Mouse (Mus musculus) left cerebral cortex, adult 18-20 months (tissue): ENCODE data around the gene Xiap. TPM values are rescaled to one million over a fixed set of nuclear protein-coding genes. Genes with fewer than 3 reads are reported as not detected.

Source experiments
- DNase-seq, 2 experiments: peaks; one replicate each; pipeline ENCODE4 v3.0.0; 2021 to 2022; ENCODE audit warnings: low spot score in 2 of 2, mixed read lengths in 1 of 2
- total RNA-seq, 2 experiments: library from RNA; stranded (reverse); gene quantifications; 2 replicates each; pipeline ENCODE4 v1.2.3; 2021

Xiap gene
- total RNA-seq, 2 experiments from 2014 or later, result 52.8 to 69.0 TPM

DNA sequence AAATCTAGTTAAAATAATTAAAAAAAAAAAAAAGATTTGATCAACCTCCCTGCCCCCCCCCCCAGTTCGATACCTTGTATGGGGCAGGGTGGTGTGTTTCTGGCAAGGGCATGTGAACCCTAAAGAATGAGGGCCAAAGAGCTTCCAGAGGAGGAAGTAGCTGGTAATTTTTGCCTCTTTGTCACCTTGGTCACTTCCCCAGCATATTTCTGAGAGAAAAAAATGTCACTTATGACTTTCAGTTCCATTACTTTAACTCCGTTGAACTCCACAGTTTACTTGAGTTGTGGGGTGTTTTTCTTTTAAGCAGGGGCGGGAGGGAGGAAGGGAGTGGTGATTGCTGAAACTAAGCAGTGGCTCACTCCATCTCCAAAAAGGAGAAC lies 9.4 kb downstream of the Xiap start:
- no peak for DNase-seq

DNA sequence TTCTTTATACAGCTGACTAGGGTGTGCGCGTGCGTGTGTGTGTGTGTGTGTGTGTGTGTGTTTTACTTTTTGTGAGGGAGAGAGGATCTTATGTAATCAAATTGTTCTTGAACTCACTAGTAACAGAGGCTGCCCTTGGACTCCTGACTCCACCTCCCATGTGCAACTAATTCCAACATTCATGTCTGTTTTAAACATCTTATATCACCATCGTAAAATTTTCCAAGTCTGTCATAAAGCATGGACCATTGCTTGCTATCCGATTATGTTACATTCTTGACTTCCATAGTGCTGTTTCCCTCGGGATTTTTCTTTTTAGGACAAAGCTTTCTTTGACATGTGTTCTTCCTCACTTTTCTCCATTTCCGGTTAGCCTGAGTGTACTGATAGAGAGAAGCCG lies 28.3 kb downstream of the Xiap start:
- no peak for DNase-seq

GRCm38 (mm10) chrX:42088136-42088535 lies 28.7 kb downstream of the Xiap start:
- no peak for DNase-seq

DNA sequence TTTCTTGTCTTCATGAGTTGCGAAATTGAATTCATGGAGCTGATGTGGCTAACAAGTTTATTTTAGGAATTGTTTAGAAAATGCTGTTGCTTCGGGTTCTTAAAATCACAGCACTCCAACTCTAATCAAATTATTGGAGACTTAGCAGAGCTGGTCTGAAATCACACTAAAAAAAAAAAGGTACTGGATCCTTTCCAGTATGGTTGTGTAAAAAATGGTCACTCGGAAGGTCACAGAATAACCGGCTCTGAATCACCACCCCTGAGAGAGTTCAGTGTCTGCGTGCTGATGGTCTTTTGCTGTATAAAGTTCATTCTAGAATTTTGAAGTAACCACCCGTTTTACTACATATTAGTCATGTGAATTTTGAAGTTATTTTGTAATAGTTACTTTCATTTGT lies 47.7 kb downstream of the Xiap start:
- DNase-seq, result no peak

GRCm38 (mm10) chrX:42110585-42110984 lies 51.1 kb downstream of the Xiap start:
- DNase-seq, result no peak

- DNase-seq, result no peak
Measured at GRCm38 (mm10) chrX:42119442-42120048, 60.1 kb downstream of the Xiap start.

- DNase-seq, result no peak
Measured at GRCm38 (mm10) chrX:42124963-42125697, 65.7 kb downstream of the Xiap start.

DNA sequence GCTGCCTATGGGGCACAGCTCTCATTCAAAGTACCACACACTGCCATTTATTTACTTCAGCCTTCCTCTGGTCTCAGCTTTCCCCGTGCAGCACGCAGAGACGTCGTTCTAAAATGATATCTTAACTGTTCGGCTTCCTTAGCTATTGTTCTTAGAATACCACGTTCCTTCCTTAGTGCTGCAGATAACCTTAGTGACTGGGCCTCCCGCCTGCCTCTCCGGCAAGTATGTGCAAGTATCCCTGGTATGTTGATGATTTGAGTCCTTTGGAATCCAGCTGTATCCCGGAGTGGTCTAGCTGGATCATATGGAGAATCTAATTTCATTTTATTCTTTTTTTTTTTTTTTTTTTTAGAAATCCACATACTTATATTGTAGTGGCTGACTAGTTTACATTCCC lies 80.4 kb downstream of the Xiap start:
- DNase-seq, result no peak

DNA sequence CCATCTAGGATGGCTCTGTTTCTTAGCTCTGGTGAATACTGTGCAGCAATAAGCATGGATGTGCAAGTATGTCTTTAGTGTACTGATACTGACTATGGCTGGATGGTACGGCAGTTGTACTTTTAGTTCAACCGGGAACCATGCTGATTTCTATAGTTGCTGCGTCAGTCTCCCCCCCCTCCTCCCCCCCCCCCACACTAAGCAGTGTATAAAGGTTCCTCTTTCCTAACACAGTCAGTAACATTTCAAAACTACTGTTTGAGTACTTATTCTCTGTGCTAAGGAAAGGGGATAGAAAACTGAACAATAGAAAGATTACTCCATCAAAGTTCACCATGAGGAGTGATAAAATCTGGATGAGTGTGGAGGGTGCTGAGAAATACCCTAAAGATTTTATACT lies 83.1 kb downstream of the Xiap start:
- no peak for DNase-seq

DNA sequence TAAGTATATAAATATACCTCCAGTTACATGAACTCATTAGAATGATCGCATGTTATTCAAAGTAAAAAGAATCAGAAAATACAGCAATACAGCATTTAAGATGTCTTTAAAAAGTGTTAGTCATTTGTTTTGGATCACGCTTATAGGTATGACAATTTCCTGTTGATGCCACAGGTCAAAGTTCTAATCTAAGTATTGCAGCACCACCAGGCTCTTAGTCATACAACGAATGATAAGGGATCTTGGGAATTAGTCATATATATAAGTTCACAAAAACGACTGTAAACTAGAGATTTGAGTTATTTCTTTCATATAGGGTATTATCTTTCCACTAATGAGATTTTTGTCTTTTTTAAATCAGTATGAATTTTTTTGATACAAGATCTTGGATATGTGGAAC lies 84.5 kb downstream of the Xiap start:
- DNase-seq, result no peak

- DNase-seq, result no peak
Measured at GRCm38 (mm10) chrX:42148016-42148451, 88.6 kb downstream of the Xiap start.

GRCm38 (mm10) chrX:42148788-42149556 lies 89.5 kb downstream of the Xiap start, which contains the start of gene Stag2:
Stag2 (plus strand) TSS chrX:42149317.
- peak; percentile 78 to 83 for DNase-seq

GRCm38 (mm10) chrX:42149557-42150345 lies 90.3 kb downstream of the Xiap start:
- DNase-seq, result peak; percentile 11 to 38

- peak; percentile 66 to 67 for DNase-seq
Measured at GRCm38 (mm10) chrX:42150346-42151023, 91.0 kb downstream of the Xiap start.

DNA sequence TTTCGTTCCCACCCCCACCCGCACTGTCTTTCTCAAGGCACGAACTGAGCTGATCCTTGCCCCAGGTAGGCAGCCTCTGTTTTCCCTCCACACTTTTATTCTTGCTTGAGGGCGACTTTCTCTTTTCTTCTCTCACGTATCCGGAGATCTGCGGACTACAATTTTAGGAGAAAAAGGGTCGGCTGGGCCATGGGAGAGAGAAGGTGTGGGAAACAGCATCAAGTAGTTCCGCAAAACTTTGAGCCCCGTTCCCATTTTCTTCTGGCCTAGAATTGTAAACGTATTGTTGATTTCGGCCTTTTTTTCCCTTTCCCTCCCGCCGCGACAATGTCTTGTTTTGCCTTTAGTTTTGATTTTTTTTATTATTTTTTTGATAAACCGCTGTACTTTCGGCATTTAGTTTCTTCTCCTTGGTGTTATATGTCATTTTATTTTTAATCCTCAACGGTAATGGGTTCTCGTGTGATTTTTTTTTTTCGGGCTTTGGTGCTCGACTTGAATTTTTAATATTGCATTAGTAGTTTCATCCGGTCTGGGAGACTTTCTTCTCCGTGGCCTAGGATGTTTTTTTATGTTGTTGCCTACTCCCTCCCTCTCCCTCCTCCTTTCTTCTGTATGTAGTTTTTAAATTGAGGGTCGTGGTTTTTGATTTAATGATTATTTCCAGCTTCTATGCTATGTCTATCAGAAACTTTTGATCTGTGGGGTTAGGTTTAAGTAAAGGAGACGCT lies 91.7 kb downstream of the Xiap start:
- DNase-seq, result no peak

GRCm38 (mm10) chrX:42151903-42152369 lies 92.5 kb downstream of the Xiap start:
- peak; percentile 61 to 78 for DNase-seq

GRCm38 (mm10) chrX:42153056-42153455 lies 93.6 kb downstream of the Xiap start:
- no peak for DNase-seq
